In the genomic region with DNA sequence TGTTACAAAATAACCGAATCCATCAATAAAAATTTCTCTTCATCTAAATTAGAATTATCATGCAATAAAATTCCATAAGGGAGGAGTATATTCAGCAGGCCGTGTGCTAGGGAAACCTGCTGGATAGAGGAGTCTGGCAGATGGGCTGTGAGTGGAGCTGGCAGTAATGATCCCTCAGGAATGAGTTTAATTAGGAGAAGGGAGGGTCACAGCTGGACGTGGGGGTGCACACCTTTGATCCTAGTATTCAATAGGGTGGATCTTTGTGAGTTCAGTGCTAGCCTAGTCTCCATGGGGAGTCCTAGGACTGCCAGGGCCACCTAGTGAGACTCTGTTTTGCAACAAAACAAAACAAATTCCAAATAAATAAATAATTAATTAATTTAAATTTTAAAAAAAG, we compare ENCODE assay signal across 18 mouse cellular contexts. TPM values are rescaled to one million over a fixed set of nuclear protein-coding genes. Genes with fewer than 3 reads are reported as not detected.
DNase-seq lines count a peak whose midpoint lies in the region; ATAC-seq lines count a peak whose summit lies in the region.
"Had no signal": no experiment of that assay in that cellular context is flagged by ENCODE, and none has a peak within 500 bp of the region (broad histone marks: within the 10 kb centered on the region; RNA-seq: fewer than 3 reads in every experiment).

No protein-coding gene starts in this region.

- no peak for DNase-seq in hindbrain, embryonic 14.5 days (ENCODE audit: low spot score)
- DNase-seq in neural tube, embryonic 10.5 days (ENCODE audit: extremely low spot score, low spot score): no peak
- DNase-seq: adrenal gland, adult 2 months; adrenal gland, postnatal 25 days; cerebellum, adult 2 months; forebrain, postnatal 0 days; gastrocnemius, postnatal 14 days; heart, adult 2 months; heart, postnatal 14 days had no signal

- no peaks in the 10 kb centered on the region for H3K27me3 ChIP-seq in hindbrain, embryonic 14.5 days (ENCODE audit: control insufficient read depth, insufficient read depth, low read length)
- no peaks in the 10 kb centered on the region for H3K27me3 ChIP-seq in hindbrain, embryonic 12.5 days
- no peaks in the 10 kb centered on the region for H3K27me3 ChIP-seq in midbrain, embryonic 12.5 days
- H3K27me3 ChIP-seq in midbrain, embryonic 16.5 days (ENCODE audit: control insufficient read depth, insufficient read depth, low read depth, low read length): no peaks in the 10 kb centered on the region
- H3K27me3 ChIP-seq in neural tube, embryonic 14.5 days (ENCODE audit: control insufficient read depth, insufficient read depth, low read length): no peaks in the 10 kb centered on the region
- H3K27me3 ChIP-seq: CH12.LX; heart, embryonic 15.5 days had no signal

- H3K9me3 ChIP-seq in hindbrain, embryonic 14.5 days (ENCODE audit: control insufficient read depth, low read length): no peaks in the 10 kb centered on the region
- peaks cover under 1% of the 10 kb centered on the region; the same call in 1 of the 2 replicates for H3K9me3 ChIP-seq in hindbrain, embryonic 12.5 days (replicated peaks)
- H3K9me3 ChIP-seq in midbrain, embryonic 12.5 days: no peaks in the 10 kb centered on the region
- H3K9me3 ChIP-seq in midbrain, embryonic 16.5 days (replicated peaks; ENCODE audit: control insufficient read depth, low read length, poor library complexity, severe bottlenecking): no peaks in the 10 kb centered on the region
- no peaks in the 10 kb centered on the region for H3K9me3 ChIP-seq in neural tube, embryonic 14.5 days (ENCODE audit: control insufficient read depth, low read length)
- H3K9me3 ChIP-seq: embryonic facial prominence, embryonic 10.5 days; heart, embryonic 15.5 days had no signal

- H3K9ac ChIP-seq in hindbrain, embryonic 14.5 days: no peak overlapping the region
- no peak overlapping the region for H3K9ac ChIP-seq in hindbrain, embryonic 12.5 days
- no peak overlapping the region for H3K9ac ChIP-seq in midbrain, embryonic 12.5 days (replicated peaks)
- H3K9ac ChIP-seq in midbrain, embryonic 16.5 days (ENCODE audit: low read depth, low read length): no peak overlapping the region
- no peak overlapping the region for H3K9ac ChIP-seq in neural tube, embryonic 14.5 days (replicated peaks; ENCODE audit: low read depth, low read length)
- H3K9ac ChIP-seq: forebrain, postnatal 0 days; heart, embryonic 15.5 days had no signal

- peak overlapping the region; percentile 30; the same call in 1 of the 2 replicates for H3K27ac ChIP-seq in hindbrain, embryonic 14.5 days
- no peak overlapping the region for H3K27ac ChIP-seq in hindbrain, embryonic 12.5 days
- H3K27ac ChIP-seq in midbrain, embryonic 12.5 days (replicated peaks): peak overlapping the region; percentile 46; the same call in 1 of the 2 replicates
- H3K27ac ChIP-seq in midbrain, embryonic 16.5 days (ENCODE audit: low read length): no peak overlapping the region
- H3K27ac ChIP-seq in neural tube, embryonic 14.5 days (ENCODE audit: low read depth, low read length): peak overlapping the region; percentile 13; the same call in 1 of the 2 replicates
- H3K27ac ChIP-seq: embryonic facial prominence, embryonic 10.5 days; heart, adult 2 months; heart, embryonic 15.5 days had no signal

- H3K4me3 ChIP-seq in hindbrain, embryonic 14.5 days (replicated peaks; ENCODE audit: low read length): no peak overlapping the region
- H3K4me3 ChIP-seq in hindbrain, embryonic 12.5 days: no peak overlapping the region
- no peak overlapping the region for H3K4me3 ChIP-seq in midbrain, embryonic 12.5 days
- no peak overlapping the region for H3K4me3 ChIP-seq in midbrain, embryonic 16.5 days (ENCODE audit: low read depth, low read length)
- no peak overlapping the region for H3K4me3 ChIP-seq in neural tube, embryonic 14.5 days (ENCODE audit: low read depth, low read length)
- H3K4me3 ChIP-seq: embryonic facial prominence, embryonic 10.5 days; heart, adult 2 months; heart, embryonic 15.5 days had no signal

- no peaks in the 10 kb centered on the region for H3K4me1 ChIP-seq in hindbrain, embryonic 14.5 days (replicated peaks; ENCODE audit: control insufficient read depth, insufficient read depth, low read length)
- H3K4me1 ChIP-seq in hindbrain, embryonic 12.5 days: no peaks in the 10 kb centered on the region
- H3K4me1 ChIP-seq in midbrain, embryonic 12.5 days: peaks cover 8% of the 10 kb centered on the region
- H3K4me1 ChIP-seq in midbrain, embryonic 16.5 days (ENCODE audit: control insufficient read depth, insufficient read depth, low read length): no peaks in the 10 kb centered on the region
- 0 out of 2 replicates have a peak, but pooled peaks cover 2% of the 10 kb centered on the region for H3K4me1 ChIP-seq in neural tube, embryonic 14.5 days (ENCODE audit: control insufficient read depth, insufficient read depth, low read length)

- no peak for ATAC-seq in hindbrain, embryonic 14.5 days (ENCODE audit: low FRiP score)
- no peak for ATAC-seq in hindbrain, embryonic 12.5 days (ENCODE audit: low FRiP score)
- peak; percentile 54 for ATAC-seq in midbrain, embryonic 12.5 days (ENCODE audit: low FRiP score, low read depth)
- ATAC-seq in midbrain, embryonic 16.5 days: no peak
- ATAC-seq in neural tube, embryonic 14.5 days (ENCODE audit: low read depth): peak; percentile 46; the same call in 1 of the 2 replicates
- ATAC-seq: forebrain, postnatal 0 days; hindbrain, embryonic 16.5 days had no signal

- H3K4me2 ChIP-seq in hindbrain, embryonic 14.5 days (replicated peaks): no peak overlapping the region
- H3K4me2 ChIP-seq in hindbrain, embryonic 12.5 days (replicated peaks): no peak overlapping the region
- no peak overlapping the region for H3K4me2 ChIP-seq in midbrain, embryonic 12.5 days (replicated peaks)
- no peak overlapping the region for H3K4me2 ChIP-seq in midbrain, embryonic 16.5 days (ENCODE audit: low read length)
- H3K4me2 ChIP-seq in neural tube, embryonic 14.5 days (ENCODE audit: low read depth, low read length): no peak overlapping the region
- H3K4me2 ChIP-seq: heart, embryonic 11.5 days; heart, embryonic 15.5 days had no signal

- H3K36me3 ChIP-seq in hindbrain, embryonic 14.5 days (replicated peaks; ENCODE audit: control insufficient read depth, insufficient read depth): no peaks in the 10 kb centered on the region
- H3K36me3 ChIP-seq in hindbrain, embryonic 12.5 days: no peaks in the 10 kb centered on the region
- H3K36me3 ChIP-seq in midbrain, embryonic 12.5 days: no peaks in the 10 kb centered on the region
- H3K36me3 ChIP-seq in midbrain, embryonic 16.5 days (ENCODE audit: control insufficient read depth, insufficient read depth, low read length): no peaks in the 10 kb centered on the region
- H3K36me3 ChIP-seq in neural tube, embryonic 14.5 days (ENCODE audit: control insufficient read depth, insufficient read depth, low read length): no peaks in the 10 kb centered on the region
- H3K36me3 ChIP-seq: embryonic facial prominence, embryonic 10.5 days; heart, embryonic 15.5 days had no signal

- WGBS in hindbrain, embryonic 14.5 days: 27% methylated on average over 3 of the region's 3 CpGs
- 37% methylated on average over 3 of the region's 3 CpGs for WGBS in hindbrain, embryonic 12.5 days
- 30% methylated on average over 3 of the region's 3 CpGs for WGBS in midbrain, embryonic 12.5 days
- 42% methylated on average over 3 of the region's 3 CpGs for WGBS in midbrain, embryonic 16.5 days
- WGBS in neural tube, embryonic 14.5 days: 20% methylated on average over 3 of the region's 3 CpGs

RNA-seq across cellular contexts. Expression of gene Asgr1, which starts 14.4 kb away (rescaled TPM):
- polyA plus RNA-seq in hindbrain, embryonic 14.5 days (2014; fragmentation: Nextera tagmentation; extraction: Ambion mirVana): 2.4 and 4.1 TPM in 2 replicates
- 0.56 and 0.89 TPM in 2 replicates for polyA plus RNA-seq in hindbrain, embryonic 12.5 days (2016; fragmentation: Nextera tagmentation; extraction: Ambion mirVana)
- polyA plus RNA-seq in midbrain, embryonic 12.5 days (2016; fragmentation: Nextera tagmentation; extraction: Ambion mirVana): 0.33 and 0.89 TPM in 2 replicates
- polyA plus RNA-seq in midbrain, embryonic 16.5 days (2015; fragmentation: Nextera tagmentation; extraction: Ambion mirVana): 2.3 and 3.0 TPM in 2 replicates
- 3.7 TPM in 1 of 2 replicates, not detected in the other for polyA plus RNA-seq in neural tube, embryonic 14.5 days (2014; fragmentation: Nextera tagmentation; extraction: Ambion mirVana)
- polyA plus RNA-seq: heart, adult 2 months; heart, embryonic 15.5 days had no signal

RNA-seq across cellular contexts. Expression of gene Asgr2, which starts 24.2 kb away (rescaled TPM):
- not detected in 2 replicates for polyA plus RNA-seq in hindbrain, embryonic 14.5 days (2014; fragmentation: Nextera tagmentation; extraction: Ambion mirVana)
- not detected in 2 replicates for polyA plus RNA-seq in hindbrain, embryonic 12.5 days (2016; fragmentation: Nextera tagmentation; extraction: Ambion mirVana)
- polyA plus RNA-seq in midbrain, embryonic 12.5 days (2016; fragmentation: Nextera tagmentation; extraction: Ambion mirVana): not detected in 2 replicates
- polyA plus RNA-seq in midbrain, embryonic 16.5 days (2015; fragmentation: Nextera tagmentation; extraction: Ambion mirVana): not detected in 2 replicates
- 0.26 TPM in 1 of 2 replicates, not detected in the other for polyA plus RNA-seq in neural tube, embryonic 14.5 days (2014; fragmentation: Nextera tagmentation; extraction: Ambion mirVana)
- polyA plus RNA-seq: embryonic facial prominence, embryonic 10.5 days; forebrain, postnatal 0 days; heart, embryonic 15.5 days; hindbrain, embryonic 16.5 days had no signal

RNA-seq across cellular contexts. Expression of gene Dlg4, which starts 51.5 kb away (rescaled TPM):
- polyA plus RNA-seq in hindbrain, embryonic 14.5 days (2014; fragmentation: Nextera tagmentation; extraction: Ambion mirVana): 25.6 and 26.6 TPM in 2 replicates
- polyA plus RNA-seq in hindbrain, embryonic 12.5 days (2016; fragmentation: Nextera tagmentation; extraction: Ambion mirVana): 23.0 and 28.5 TPM in 2 replicates
- polyA plus RNA-seq in midbrain, embryonic 12.5 days (2016; fragmentation: Nextera tagmentation; extraction: Ambion mirVana): 23.9 and 30.2 TPM in 2 replicates
- 23.4 and 30.0 TPM in 2 replicates for polyA plus RNA-seq in midbrain, embryonic 16.5 days (2015; fragmentation: Nextera tagmentation; extraction: Ambion mirVana)
- 24.9 and 31.6 TPM in 2 replicates for polyA plus RNA-seq in neural tube, embryonic 14.5 days (2014; fragmentation: Nextera tagmentation; extraction: Ambion mirVana)

RNA-seq across cellular contexts. Expression of gene Acadvl, which starts 53.0 kb away (rescaled TPM):
- 49.9 and 56.1 TPM in 2 replicates for polyA plus RNA-seq in hindbrain, embryonic 14.5 days (2014; fragmentation: Nextera tagmentation; extraction: Ambion mirVana)
- 59.8 and 61.9 TPM in 2 replicates for polyA plus RNA-seq in hindbrain, embryonic 12.5 days (2016; fragmentation: Nextera tagmentation; extraction: Ambion mirVana)
- polyA plus RNA-seq in midbrain, embryonic 12.5 days (2016; fragmentation: Nextera tagmentation; extraction: Ambion mirVana): 50.7 and 57.9 TPM in 2 replicates
- polyA plus RNA-seq in midbrain, embryonic 16.5 days (2015; fragmentation: Nextera tagmentation; extraction: Ambion mirVana): 56.3 and 61.6 TPM in 2 replicates
- 49.5 and 57.2 TPM in 2 replicates for polyA plus RNA-seq in neural tube, embryonic 14.5 days (2014; fragmentation: Nextera tagmentation; extraction: Ambion mirVana)

Comparison
In these comparisons a context has a peak if more than half of its experiments do, and no peak if none do; other contexts are left out.
1. ATAC-seq: peak in midbrain, embryonic 12.5 days (single experiment) and neural tube, embryonic 14.5 days (single experiment); none in hindbrain, embryonic 14.5 days (single experiment), hindbrain, embryonic 12.5 days (single experiment) and midbrain, embryonic 16.5 days (single experiment).
2. H3K27ac ChIP-seq: peak in hindbrain, embryonic 14.5 days (single experiment), midbrain, embryonic 12.5 days (single experiment) and neural tube, embryonic 14.5 days (single experiment); none in hindbrain, embryonic 12.5 days (single experiment) and midbrain, embryonic 16.5 days (single experiment).